Mouse (Mus musculus) hindbrain, postnatal 0 days (tissue): Measurements from ENCODE around the gene Pdrg1. TPM values are rescaled to one million over a fixed set of nuclear protein-coding genes. Genes with fewer than 3 reads are reported as not detected.

Source experiments
- ATAC-seq: fragments of 200-750 bp; cut with Nextera tagmentation; 2 replicates; pipeline ENCODE4 v1.8.0; 2017; ENCODE audit warnings: mild to moderate bottlenecking, moderate TSS enrichment, moderate library complexity
- DNase-seq: peaks from one replicate; pipeline ENCODE4 v3.0.0-alpha.2; 2015; ENCODE audit warnings: low spot score
- H3K27ac ChIP-seq: fragments of 300-500 bp; sonication (generic); 2 replicates; pipeline ENCODE4 v1.5.1; 2014; ENCODE audit warnings: mild to moderate bottlenecking
- H3K27me3 ChIP-seq: fragments of 300-500 bp; sonication (generic); 2 replicates; pipeline ENCODE4 v1.6.1; 2014; ENCODE audit warnings: low read length, mixed read lengths; ENCODE audit not compliant: insufficient read depth
- H3K36me3 ChIP-seq: fragments of 300-500 bp; sonication (generic); 2 replicates; pipeline ENCODE4 v1.6.1; 2014; ENCODE audit warnings: low read length, mixed read lengths; ENCODE audit not compliant: insufficient read depth
- H3K4me1 ChIP-seq: fragments of 300-500 bp; sonication (generic); 2 replicates; pipeline ENCODE4 v1.6.1; 2014; ENCODE audit warnings: antibody characterized with exemption, low read length, mixed read lengths; ENCODE audit not compliant: insufficient read depth
- H3K4me2 ChIP-seq: fragments of 300-500 bp; sonication (generic); 2 replicates; pipeline ENCODE4 v1.6.1; 2014; ENCODE audit warnings: low read depth, mild to moderate bottlenecking, low read length, moderate library complexity, mixed read lengths
- H3K4me3 ChIP-seq: fragments of 300-500 bp; sonication (generic); 2 replicates; pipeline ENCODE4 v1.5.1; 2014; ENCODE audit warnings: low read length
- H3K9ac ChIP-seq: fragments of 300-500 bp; sonication (generic); replicated peaks from 2 replicates; pipeline ENCODE4 v1.6.1; 2014; ENCODE audit warnings: mild to moderate bottlenecking, low read length, moderate library complexity, mixed read lengths
- H3K9me3 ChIP-seq: fragments of 300-500 bp; sonication (generic); 2 replicates; pipeline ENCODE4 v1.6.1; 2016; ENCODE audit warnings: low read length, mixed read lengths
- CTCF ChIP-seq: IDR thresholded peaks from 2 replicates; pipeline ENCODE4 v1.5.1; 2016; ENCODE audit warnings: antibody characterized with exemption, control low read depth, low read depth
- WGBS: fragments of 180-500 bp; shearing (Covaris S2); extraction: QIAGEN DNeasy Blood & Tissue Kit; methylation state at CpG from one replicate; pipeline ENCODE4 v1.1.7; 2014; 5-methylcytosine and 5-hydroxymethylcytosine counted together
- polyA plus RNA-seq: library from polyadenylated mRNA; unstranded; fragments of >200 nt; fragmentation: Nextera tagmentation; extraction: Ambion mirVana; gene quantifications from 2 replicates; pipeline ENCODE4 v1.2.1, GENCODE M21; 2015
- total RNA-seq: library from RNA; depleted of rRNA; stranded (reverse); fragments of >200 nt; gene quantifications from 2 replicates; pipeline ENCODE4 v1.2.3, GENCODE M21; 2014; rRNA removed

The Pdrg1 gene
- total and polyA plus RNA-seq, 2 experiments from 2014 or later = 45.3 to 221 TPM

GRCm38 (mm10) chr2:152965555-152965954 lies 49.7 kb downstream of the Pdrg1 start:
- Histone ChIP-seq H3K4me3 (no peak overlapping the region), H3K4me2 (no peak overlapping the region), H3K36me3 (no peaks in the 10 kb centered on the region), H3K4me1 (no peaks in the 10 kb centered on the region), H3K27ac (no peak overlapping the region), H3K9me3 (no peaks in the 10 kb centered on the region), H3K27me3 (no peaks in the 10 kb centered on the region), H3K9ac (no peak overlapping the region)
- ATAC-seq (no peak), DNase-seq (no peak)
- WGBS = 80% methylated on average over 4 of the region's 4 CpGs
- no peak for TF ChIP-seq CTCF

- TF ChIP-seq CTCF = no peak
- Histone ChIP-seq H3K9me3 (no peaks in the 10 kb centered on the region), H3K4me3 (peak within 1 kb of the TSS; percentile 45), H3K4me1 (no peaks in the 10 kb centered on the region), H3K27ac (no peak within 1 kb of the TSS), H3K36me3 (no peaks in the 10 kb centered on the region), H3K27me3 (no peaks in the 10 kb centered on the region), H3K4me2 (peak within 1 kb of the TSS; percentile 73), H3K9ac (peak within 1 kb of the TSS; percentile 51; the same call in 1 of the 2 replicates)
- under 1% methylated on average over 34 of the region's 34 CpGs for WGBS
- DNase-seq (peak; percentile 92), ATAC-seq (peak; percentile 98)
Measured at GRCm38 (mm10) chr2:152962091-152962793, 53.0 kb downstream of the Pdrg1 start, which contains the start of gene Ttll9. TSS of gene Ttll9 (plus strand) at chr2:152962485.

Other genes with a start within 250 kb of the Pdrg1 start
- 130 and 135 TPM in 2 replicates for gene Bcl2l1, start 183.7 kb downstream of the Pdrg1 start, total RNA-seq
- gene Bcl2l1, start 183.7 kb downstream of the Pdrg1 start, polyA plus RNA-seq = 110 and 123 TPM in 2 replicates
- 8.1 and 15.6 TPM in 2 replicates for gene Tpx2, start 167.5 kb downstream of the Pdrg1 start, total RNA-seq
- gene Tpx2, start 167.5 kb downstream of the Pdrg1 start, polyA plus RNA-seq = 14.3 and 21.0 TPM in 2 replicates
- gene Mylk2, start 104.1 kb downstream of the Pdrg1 start, total RNA-seq = 0.14 and 0.58 TPM in 2 replicates
- 0.08 and 0.20 TPM in 2 replicates for gene Mylk2, start 104.1 kb downstream of the Pdrg1 start, polyA plus RNA-seq
- 2.5 and 5.0 TPM in 2 replicates for gene Foxs1, start 82.2 kb downstream of the Pdrg1 start, total RNA-seq
- 2.8 TPM in 2 replicates for gene Foxs1, start 82.2 kb downstream of the Pdrg1 start, polyA plus RNA-seq
- 32.0 and 47.0 TPM in 2 replicates for gene Dusp15, start 63.7 kb downstream of the Pdrg1 start, total RNA-seq
- 20.8 and 21.2 TPM in 2 replicates for gene Dusp15, start 63.7 kb downstream of the Pdrg1 start, polyA plus RNA-seq
- 5.2 and 7.3 TPM in 2 replicates for gene Ttll9, start 52.9 kb downstream of the Pdrg1 start, total RNA-seq
- 5.9 and 6.5 TPM in 2 replicates for gene Ttll9, start 52.9 kb downstream of the Pdrg1 start, polyA plus RNA-seq
- 65.0 and 74.1 TPM in 2 replicates for gene Xkr7, start 16.4 kb upstream of the Pdrg1 start, total RNA-seq
- 1.5 and 1.6 TPM in 2 replicates for gene Xkr7, start 16.4 kb upstream of the Pdrg1 start, polyA plus RNA-seq
- gene Ccm2l, start 50.5 kb upstream of the Pdrg1 start, total RNA-seq = 3.9 and 4.7 TPM in 2 replicates
- gene Ccm2l, start 50.5 kb upstream of the Pdrg1 start, polyA plus RNA-seq = 1.3 TPM in 2 replicates
- 12.2 and 17.0 TPM in 2 replicates for gene Hck, start 93.0 kb upstream of the Pdrg1 start, total RNA-seq
- gene Hck, start 93.0 kb upstream of the Pdrg1 start, polyA plus RNA-seq = 8.6 and 8.7 TPM in 2 replicates
- 61.4 and 70.4 TPM in 2 replicates for gene Tm9sf4, start 145.9 kb upstream of the Pdrg1 start, total RNA-seq
- 73.0 and 80.0 TPM in 2 replicates for gene Tm9sf4, start 145.9 kb upstream of the Pdrg1 start, polyA plus RNA-seq
- 30.1 and 33.0 TPM in 2 replicates for gene Tspyl3, start 210.0 kb upstream of the Pdrg1 start, total RNA-seq
- 39.9 and 42.4 TPM in 2 replicates for gene Tspyl3, start 210.0 kb upstream of the Pdrg1 start, polyA plus RNA-seq
- 5.0 and 6.4 TPM in 2 replicates for gene Plagl2, start 226.0 kb upstream of the Pdrg1 start, total RNA-seq
- gene Plagl2, start 226.0 kb upstream of the Pdrg1 start, polyA plus RNA-seq = 2.3 and 2.4 TPM in 2 replicates
- gene Pofut1, start 226.1 kb upstream of the Pdrg1 start, total RNA-seq = 20.7 and 23.6 TPM in 2 replicates
- gene Pofut1, start 226.1 kb upstream of the Pdrg1 start, polyA plus RNA-seq = 4.3 and 4.8 TPM in 2 replicates